Mouse (Mus musculus) frontal cortex, postnatal 10 days (tissue): Measurements from ENCODE around the gene Iqch.

Source experiments
- DNase-seq, 2 experiments: peaks; one replicate each; pipeline ENCODE4 v3.0.0; 2022; ENCODE audit warnings: low spot score in 2 of 2, mixed read lengths in 1 of 2

Iqch gene

DNA sequence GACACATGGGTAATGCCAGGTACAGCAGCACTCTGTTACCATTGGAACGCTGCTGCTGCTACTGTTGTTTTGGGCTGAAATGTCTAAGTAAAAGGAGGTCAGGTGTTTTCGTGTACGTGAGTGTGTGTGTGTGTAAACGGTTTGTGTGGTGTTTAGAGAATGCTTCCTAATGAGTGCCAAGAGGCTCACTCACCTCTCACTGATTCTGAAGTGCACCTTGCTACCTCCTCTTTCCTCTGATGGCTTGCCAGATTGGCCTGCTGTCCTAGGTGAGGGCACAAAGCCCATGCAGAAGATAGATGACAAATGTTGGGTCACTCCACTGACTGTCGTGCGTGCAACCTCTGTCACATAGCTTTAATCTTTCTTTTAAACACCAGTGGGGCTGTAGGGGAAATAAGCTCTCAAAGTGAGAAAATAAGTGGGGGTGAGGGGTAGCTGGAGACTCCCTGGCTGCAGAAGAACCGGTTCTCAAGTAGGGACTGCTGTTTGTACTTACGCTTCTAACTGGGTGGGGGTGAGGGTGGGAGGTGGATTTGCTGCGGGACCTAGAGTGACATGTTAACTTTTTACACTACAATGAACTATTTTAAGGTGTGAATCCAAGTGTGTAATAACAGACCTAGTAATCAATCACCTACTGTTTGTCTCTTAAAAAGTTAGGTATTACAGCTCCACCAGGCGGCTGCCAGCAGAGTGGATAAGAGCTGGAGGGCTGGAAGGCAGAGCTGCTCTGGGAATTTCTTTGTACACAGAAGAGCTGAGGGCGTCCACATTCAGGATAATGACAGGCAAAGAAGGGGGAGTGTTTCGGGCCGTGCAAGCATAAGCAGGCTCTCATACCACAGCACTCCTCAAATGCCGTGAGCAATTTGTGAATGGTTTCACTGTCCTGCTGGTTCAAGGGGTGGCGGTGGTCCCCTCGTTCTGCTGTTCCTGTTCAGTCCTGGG lies 10.5 kb upstream of the Iqch start:
- DNase-seq = no peak

DNA sequence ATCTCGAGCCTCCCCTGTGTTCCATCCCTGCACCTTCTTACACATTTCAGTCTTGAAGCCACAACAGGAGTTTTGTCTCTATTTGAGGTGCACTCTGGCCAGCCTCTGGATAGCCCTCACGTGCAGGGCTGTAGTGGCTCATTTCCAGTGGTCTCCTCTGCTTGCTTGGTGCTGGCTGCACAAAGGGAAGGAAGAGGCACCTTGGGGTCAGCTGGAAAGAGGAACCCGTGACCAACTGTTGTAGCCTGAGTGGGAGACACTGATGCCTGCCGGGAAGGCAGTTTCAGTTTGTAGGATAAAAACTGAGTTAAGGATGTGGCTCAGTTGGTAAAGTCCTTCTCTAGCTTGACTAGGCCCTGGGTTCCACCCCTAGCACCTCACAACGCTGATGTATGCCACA lies 9.7 kb upstream of the Iqch start:
- DNase-seq = no peak

DNA sequence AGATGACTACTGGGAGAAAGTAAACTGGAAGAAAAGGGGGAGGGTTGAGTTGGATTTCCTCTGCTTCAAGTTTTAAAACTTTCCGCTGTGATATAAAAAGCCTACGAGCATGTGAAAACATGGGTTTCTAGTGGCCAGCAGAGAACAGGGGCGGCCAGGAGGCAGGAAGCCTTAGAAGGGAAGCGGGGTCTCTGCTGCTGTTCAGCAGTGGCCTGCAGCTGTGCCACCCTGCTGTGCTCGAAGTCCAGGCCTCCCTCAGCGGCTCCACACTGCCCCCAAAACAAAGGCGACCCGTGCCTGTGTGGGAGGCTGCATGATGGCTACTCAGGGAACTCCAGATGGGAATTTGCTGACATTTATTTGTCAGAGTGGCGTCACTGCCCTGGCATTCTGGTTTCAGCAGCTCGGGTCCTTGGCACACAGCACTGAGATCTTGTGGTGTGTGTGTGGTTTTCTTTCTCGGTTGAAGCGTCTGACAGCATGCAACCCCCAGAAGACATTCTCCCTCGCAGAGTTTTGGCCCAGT lies 8.6 kb upstream of the Iqch start:
- peak in 1 of 2 experiments; percentile 19 for DNase-seq

DNA sequence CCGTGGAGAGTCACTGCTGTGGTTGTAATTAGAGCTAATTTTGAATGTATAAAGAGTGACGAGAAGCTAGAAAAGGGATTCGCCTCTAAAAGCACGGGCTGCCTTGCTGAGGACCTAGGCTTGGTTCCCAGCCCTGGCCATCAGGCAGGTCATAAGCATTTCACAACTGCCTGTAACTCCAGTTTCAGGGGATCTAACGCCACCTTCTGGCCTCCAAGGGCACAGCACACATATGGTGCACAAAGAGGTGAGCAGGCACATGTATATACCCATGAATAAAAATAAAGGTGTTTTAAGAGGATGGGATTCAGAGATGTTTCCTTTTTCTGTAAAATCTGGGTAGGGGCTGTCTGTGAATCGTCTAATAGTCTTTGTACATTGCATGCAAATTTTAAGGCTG lies 7.9 kb upstream of the Iqch start:
- DNase-seq = no peak

DNA sequence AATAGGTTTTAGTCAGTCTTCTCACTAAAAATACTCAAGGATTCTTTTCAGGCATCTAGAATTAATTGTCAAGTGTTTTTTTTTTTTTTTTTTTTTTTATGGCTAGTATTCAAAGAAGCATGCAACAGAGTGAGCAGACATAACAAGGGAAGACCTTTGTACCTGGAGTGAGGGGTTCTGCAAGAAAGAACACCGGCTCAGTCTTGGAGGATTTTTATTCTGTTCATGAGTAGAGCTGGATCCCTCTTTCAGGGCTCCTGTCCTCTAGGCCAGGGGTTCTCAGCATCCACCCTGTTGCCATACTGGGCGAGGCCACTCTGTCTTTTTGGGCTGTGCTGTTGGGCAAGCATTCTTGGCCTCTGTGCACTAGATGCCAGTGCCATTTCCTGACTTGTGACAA lies 7.5 kb upstream of the Iqch start:
- no peak for DNase-seq

DNA sequence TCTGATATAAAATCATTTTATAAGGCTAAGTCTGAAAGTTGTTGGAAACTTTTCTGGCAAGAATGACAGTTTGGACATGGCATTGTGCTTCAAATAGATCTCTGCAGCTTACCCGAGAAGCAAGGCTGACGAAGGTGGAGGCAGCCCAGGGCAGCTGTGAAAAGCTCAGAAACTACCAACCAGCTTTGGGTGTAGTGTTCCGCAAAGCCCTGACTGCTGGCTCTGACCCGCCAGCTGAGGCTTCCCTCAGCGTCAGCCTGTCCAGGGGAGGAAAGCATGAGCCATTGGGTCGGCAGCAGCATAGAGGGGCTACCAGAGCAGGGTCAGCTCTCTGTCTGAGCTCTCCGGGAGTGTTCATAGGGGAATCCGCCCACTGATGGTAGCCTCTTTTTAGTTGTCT lies 7.0 kb upstream of the Iqch start:
- DNase-seq = no peak

DNA sequence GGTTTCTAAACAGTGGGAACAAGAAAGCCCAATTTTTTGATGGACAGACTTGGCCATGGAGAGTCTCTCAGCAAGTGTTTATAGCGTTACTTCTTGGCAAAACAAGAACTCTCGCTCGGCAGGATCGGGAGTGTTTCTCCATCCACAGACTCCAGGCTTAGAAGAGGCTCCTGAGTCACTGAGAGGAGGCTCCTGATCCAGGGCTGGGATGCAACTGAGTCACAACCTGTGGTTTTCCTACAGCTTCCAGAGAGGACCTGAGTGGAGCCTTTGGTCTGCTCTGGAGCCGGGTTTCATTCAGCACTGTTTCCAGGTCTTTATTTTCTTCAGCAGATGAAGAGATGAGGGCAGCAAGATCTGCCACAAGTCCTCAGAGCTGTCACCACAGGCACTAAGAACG lies 5.7 kb upstream of the Iqch start:
- no peak for DNase-seq

DNA sequence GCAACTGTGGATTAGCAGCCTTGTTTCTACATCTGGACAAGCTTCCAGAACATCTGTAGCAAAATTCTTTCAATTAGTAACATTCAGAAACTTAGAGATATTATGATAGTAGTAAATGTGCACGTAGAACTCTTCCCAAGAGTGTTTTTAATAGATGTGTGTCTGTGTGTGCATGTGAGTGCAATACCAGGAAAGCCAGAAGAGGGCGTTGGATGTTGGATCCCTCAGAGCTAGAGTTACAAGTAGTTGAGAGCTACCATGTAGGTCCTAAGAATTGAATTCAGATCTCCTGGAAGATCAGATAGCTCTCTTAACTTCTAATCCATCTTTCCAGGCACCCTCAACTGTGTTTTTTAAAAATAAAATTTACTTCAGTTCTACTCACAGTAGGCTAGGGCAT lies 4.3 kb upstream of the Iqch start:
- DNase-seq = no peak

DNA sequence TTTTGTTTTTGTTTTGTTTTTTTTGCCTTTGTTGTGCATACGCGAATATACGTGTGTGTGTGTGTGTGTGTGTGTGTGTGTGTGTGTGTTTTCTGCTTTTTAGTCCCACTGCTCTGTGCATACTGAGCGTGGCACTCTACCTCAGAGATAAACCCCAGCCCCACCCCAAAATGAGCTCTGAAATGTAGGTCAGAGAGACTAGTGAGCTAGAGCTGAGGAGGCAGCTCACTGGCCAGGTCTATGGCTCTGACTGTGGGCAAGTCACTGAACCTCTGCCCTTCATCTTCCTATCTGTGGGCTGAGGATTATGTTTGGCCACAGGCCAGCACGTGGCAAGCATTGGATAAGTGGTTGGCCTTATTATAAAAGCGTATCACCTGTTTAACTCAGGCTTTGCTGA lies 1.6 kb upstream of the Iqch start:
- no peak for DNase-seq

DNA sequence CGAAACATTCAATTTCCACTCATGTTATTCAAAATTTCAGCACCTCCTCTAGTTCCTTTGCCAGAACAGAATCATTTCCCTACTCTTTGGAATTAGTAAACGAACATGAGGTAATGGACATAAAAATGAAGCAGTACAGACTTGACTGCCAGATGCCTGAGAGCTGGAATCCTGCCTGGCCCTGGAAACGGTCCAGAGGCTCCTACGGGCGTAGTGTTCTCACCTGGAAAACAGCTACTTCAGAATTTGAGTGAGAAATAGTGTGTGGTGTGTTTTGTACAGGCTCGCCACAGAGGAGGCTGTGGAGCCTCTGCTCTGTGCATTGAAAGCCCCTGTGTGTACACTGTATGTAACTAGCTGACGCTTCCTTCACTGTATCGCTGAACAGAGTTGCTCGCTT lies 5.6 kb downstream of the Iqch start:
- no peak for DNase-seq

DNA sequence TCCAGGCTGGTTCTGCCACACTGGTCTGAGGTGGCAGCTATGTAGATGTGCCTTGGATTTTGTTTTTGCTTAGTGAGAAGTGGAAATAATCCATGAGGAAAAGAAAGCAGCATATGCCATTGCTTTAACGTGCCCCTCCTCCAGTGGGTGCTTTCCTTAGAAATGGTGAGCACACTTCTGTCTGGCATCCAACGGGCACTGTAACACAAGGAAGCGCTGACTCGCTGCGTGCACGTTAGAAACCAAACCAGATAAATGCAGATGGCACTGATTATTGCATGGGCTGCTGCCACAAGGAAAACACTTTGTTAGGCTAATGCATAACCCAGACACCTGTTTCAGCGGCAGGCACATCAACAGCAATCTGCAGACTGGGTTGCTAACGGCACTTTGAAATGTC lies 6.6 kb downstream of the Iqch start:
- no peak for DNase-seq

DNA sequence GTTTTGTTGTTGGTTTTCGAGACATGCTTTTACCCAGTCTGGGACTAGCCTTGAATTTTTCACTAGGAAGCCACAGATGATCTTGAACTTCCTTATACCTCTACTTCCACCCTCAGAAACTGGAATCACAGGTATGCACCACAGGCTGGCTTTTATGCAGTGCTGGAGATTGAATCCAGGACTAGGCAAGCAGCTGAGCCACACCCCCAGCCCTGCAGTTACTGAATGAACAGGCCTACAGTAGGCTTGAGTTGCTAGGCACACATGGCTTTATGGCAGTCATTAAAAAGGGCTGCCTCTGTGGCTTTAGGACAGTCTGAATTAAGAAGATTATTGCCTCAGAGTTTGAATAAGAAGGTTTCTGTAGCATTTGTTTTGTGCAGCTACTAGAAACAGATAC lies 7.3 kb downstream of the Iqch start:
- no peak for DNase-seq

DNA sequence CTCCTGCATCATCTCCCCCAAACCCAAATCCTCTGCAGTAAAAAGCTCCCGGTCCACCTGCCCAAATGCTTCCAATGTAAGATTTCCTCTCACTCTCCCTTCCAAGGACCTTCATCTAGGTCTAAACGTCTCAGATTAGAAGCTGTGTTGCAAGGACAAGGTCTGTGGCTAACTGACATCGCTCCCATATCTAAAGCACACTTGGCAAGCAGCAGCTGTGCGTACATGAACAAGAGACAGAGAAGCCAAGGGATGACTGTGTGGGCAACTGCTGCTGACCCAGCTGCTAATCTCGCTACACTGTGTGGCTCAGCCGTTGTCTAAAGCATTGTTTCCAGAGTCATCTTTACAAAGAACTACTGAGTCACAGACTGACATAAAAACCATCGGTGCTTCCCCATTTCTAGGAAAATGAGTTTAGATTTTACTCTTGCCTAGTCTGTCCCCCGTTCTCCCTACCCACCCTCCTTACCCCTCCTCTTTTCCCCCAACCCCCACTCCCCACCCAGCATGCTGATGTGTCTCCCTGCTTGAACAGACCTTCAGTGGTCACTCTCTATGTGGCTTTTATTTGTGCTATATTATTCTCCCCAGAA lies 10.5 kb downstream of the Iqch start:
- DNase-seq = no peak

DNA sequence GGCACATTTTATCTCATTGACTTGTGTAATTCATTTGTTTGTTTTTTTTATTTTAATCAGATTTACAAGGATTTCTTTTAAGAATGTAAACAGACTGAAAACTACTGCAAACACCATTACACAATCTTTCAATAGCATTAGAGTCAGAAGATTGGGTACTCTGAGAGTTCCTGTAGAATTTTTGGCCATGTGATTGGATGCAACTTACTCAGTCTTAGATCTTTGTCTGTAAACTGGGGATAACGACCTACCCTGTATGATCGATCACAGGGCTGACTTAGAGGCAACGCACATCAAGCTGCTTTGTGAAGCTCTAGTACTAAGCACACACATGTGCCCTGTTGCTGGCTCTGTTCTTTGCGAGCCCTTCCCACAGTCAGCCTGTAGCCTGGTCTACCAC lies 11.7 kb downstream of the Iqch start:
- DNase-seq = no peak

DNA sequence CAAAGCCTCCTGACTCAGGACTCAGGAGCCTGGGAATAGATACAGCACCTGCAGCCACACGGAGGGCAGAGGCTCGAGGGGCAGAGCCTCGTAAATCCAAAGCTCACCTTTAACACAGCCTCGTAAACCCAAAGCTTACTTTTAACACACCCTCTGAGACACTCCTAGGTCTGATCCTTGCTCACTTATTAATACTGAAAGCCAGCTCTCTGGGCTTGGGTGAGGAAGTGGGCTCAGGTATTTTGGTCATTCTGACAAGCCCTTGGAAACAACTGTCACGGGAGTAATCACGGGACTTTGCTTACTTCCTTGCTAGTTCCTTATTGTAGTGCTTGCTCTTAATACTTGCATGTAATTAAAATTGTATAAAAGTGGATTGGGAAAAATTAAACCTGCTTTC lies 13.1 kb downstream of the Iqch start:
- no peak for DNase-seq

DNA sequence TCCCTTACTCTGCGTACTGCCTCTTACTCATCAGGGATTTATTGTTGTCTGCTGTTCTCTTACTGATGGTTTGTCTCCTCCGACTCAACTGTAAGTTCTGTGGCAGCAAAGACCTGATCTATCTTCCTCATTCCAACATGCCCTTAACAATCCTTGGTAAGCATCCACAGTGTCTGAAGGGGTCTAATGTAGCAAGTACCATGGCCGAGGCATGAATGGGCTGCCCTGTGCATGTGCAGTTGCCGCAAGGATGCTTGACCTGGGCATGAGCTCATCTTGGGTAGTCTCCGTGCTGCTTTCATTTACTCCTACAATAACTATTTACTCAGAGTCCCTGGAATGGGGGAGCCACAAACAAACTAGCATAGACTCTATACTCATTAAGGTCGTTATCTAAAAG lies 17.0 kb downstream of the Iqch start:
- no peak for DNase-seq

DNA sequence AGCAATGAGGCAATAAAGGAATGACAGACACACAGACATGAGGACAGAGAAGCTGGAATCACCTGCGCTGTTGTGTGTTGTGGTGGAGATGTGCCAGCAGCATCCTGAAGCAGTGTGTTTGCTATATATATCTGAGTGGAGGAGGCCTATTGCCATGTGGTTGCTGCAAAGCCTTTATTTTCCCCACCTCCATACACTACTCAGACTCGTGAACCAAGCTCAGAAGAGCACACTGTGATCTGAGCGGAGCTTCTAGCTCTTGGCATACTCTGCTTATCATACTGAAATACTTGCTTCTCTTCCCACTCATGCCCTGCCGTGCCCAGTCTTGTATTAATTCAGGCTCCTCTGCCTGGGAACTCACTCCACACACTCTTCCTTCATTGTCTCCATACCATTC lies 20.5 kb downstream of the Iqch start:
- DNase-seq = no peak

DNA sequence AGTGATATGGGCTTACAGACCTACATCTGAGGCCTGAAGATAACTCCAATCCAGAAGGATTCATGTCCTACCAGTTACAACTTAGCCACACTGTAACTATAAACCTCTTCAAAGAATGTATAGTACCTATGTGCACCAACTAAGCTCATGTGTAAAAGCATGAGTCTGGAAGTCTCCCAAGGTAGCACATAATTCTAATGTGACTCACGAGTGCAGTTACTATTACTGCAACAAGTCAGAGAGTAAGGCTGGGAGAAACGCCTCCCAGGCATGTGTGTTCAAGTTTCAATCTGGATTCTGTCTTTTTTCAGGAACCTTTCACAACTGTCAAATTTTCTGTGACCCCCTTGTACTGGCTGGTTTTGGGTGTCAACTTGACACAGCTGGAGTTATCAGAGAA lies 22.2 kb downstream of the Iqch start:
- DNase-seq = no peak

DNA sequence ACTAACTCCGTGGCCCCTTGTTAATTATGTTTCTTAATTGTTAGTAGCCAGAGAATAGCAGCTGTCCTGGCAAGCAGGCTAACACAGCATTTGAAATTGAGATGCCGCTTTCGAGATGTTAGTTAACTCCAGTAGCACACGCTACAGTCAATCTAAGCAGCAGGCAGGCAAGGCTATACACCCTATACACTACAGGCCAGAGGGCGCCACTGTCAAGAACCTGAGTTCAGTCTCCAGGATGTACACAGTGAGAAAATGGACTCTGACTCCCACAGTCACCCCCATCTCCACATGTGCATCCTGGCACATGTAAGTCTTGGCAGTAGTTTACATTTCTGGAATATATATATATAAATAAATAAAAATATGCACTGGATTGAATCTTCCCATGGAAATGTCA lies 22.6 kb downstream of the Iqch start:
- no peak for DNase-seq

DNA sequence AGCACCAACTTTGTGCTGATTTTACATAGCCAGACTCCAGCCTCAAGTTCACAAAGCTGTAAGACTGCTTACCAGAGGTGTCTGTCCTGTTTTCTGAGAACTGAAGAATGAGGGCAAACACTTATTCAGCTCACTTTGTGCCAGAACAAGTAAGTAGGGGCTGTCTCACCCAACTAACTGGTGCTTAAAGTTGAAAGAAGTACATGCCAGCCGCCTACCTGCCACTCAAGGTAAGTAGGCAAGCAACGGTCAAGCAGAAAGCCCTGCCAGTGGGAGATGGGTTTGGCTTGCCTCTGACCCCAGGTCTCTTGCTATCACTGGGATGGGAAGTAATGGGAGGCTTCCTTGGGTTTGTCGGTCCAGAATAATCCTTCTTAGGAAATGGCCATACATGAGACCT lies 24.8 kb downstream of the Iqch start:
- DNase-seq = no peak

DNA sequence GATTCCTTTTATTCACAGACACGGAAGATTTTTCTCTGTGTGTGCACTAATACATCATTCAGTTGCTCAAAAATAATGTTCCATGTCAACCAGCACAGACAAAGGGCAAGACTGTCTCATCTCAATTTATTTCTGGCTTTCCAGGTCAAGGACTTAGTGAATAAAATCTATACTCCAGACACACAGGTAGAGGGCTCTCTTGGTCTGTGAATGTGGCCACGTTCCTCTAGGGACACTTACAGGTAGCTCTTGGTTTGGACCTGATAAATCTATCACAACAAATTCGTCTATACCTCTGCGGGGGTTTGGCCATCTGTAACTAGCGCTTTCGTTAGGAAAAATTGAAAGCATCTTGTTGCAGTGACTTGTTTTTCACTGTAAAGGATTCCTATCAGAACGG lies 29.4 kb downstream of the Iqch start:
- no peak for DNase-seq

DNA sequence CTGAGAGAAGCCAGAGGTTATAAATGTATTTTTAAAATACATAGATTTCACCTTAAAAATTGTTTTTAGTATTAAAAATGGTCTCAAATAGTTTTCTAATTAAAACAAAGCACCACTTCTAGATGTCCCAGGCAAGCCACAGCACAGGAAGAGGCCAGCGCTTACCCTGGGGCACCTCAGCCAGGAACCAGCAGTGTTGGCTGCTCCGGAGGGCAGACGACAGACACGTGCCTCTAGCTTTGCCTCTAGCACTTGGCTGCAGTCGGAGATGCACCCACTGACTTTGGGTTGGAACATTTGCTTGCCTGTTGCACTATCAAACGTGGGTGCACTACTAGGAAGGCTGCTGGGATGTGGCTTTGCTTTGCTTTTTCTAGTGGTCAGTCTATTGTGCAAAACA lies 30.4 kb downstream of the Iqch start:
- DNase-seq = no peak

DNA sequence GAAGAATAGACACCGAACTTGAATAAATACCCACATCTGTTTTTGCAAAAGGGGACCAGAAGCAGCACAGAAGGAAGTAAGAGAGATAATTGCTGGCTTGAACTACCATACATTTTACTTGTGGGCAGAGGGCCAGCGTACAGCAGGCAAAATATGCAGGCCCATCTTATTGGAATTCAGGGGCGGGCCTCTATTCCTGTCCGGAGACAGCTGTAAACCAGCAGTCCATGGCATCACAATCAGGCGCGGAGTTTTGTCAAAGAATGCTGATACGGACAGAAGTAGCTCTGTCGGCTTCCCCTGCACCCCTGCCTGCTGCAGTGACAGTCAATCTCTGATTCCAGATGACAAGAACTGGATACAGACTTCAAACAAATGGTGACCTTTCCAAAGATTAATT lies 33.5 kb downstream of the Iqch start:
- DNase-seq = no peak
